Mouse (Mus musculus): Measurements from ENCODE around the gene Alg9. TPM values are rescaled to one million over a fixed set of nuclear protein-coding genes. Genes with fewer than 3 reads are reported as not detected.
A peak's percentile ranks its signal among the peaks of the same experiment; 100 is the strongest.

The Alg9 gene
- 35.0 and 36.9 TPM in 2 replicates for polyA plus RNA-seq (2016; fragmentation: Nextera tagmentation; extraction: Ambion mirVana)

GRCm38 (mm10) chr9:50774991-50775612 lies at the start of gene Alg9, which contains the start of gene 1110032A03Rik:
TSS of gene Alg9 (plus strand) at chr9:50775019.
TSS of gene 1110032A03Rik (minus strand) at chr9:50775520.
- peak; percentile 90 for DNase-seq (ENCODE audit: extremely low spot score, low spot score)
- H3K27ac ChIP-seq = peak within 1 kb of the TSS; percentile 95
- no peaks in the 10 kb centered on the region for H3K27me3 ChIP-seq (ENCODE audit: poor library complexity, severe bottlenecking)
- 2% methylated on average over 51 of the region's 51 CpGs for WGBS
- H3K36me3 ChIP-seq (replicated peaks) = peaks cover 42% of the 10 kb centered on the region
- H3K4me3 ChIP-seq = peak within 1 kb of the TSS; percentile 91
- no peaks in the 10 kb centered on the region for H3K9me3 ChIP-seq
- H3K4me1 ChIP-seq = peaks cover 26% of the 10 kb centered on the region

- H3K4me1 ChIP-seq = peaks cover 63% of the 10 kb centered on the region
- WGBS = 36% methylated on average over 8 of the region's 8 CpGs
- peak overlapping the region; percentile 70 for H3K4me3 ChIP-seq
- DNase-seq (ENCODE audit: extremely low spot score, low spot score) = peak; percentile 40
- no peaks in the 10 kb centered on the region for H3K9me3 ChIP-seq
- H3K36me3 ChIP-seq (replicated peaks) = peaks cover 6% of the 10 kb centered on the region
- H3K27me3 ChIP-seq (ENCODE audit: poor library complexity, severe bottlenecking) = peaks cover 10% of the 10 kb centered on the region; the same call in 1 of the 2 replicates
- peak overlapping the region; percentile 86 for H3K27ac ChIP-seq
Observed at GRCm38 (mm10) chr9:50725921-50726590, 48.8 kb upstream of the Alg9 start.

- H3K4me1 ChIP-seq = peaks cover 56% of the 10 kb centered on the region
- 3% methylated on average over 30 of the region's 30 CpGs for WGBS
Observed at GRCm38 (mm10) chr9:50727171-50727924, 47.5 kb upstream of the Alg9 start.

GRCm38 (mm10) chr9:50727925-50728651 lies 46.7 kb upstream of the Alg9 start:
- Histone ChIP-seq H3K27me3 (ENCODE audit: poor library complexity, severe bottlenecking) (peaks cover 10% of the 10 kb centered on the region; the same call in 1 of the 2 replicates), H3K4me1 (peaks cover 60% of the 10 kb centered on the region)
- WGBS = under 1% methylated on average over 45 of the region's 45 CpGs

More at GRCm38 (mm10) chr9:50727171-50727924, 47.5 kb upstream of the Alg9 start:
- peaks cover 10% of the 10 kb centered on the region; the same call in 1 of the 2 replicates for H3K27me3 ChIP-seq (ENCODE audit: poor library complexity, severe bottlenecking)
- H3K4me3 ChIP-seq = peak overlapping the region; percentile 70
- H3K36me3 ChIP-seq (replicated peaks) = peaks cover 2% of the 10 kb centered on the region
- H3K9me3 ChIP-seq = no peaks in the 10 kb centered on the region
- DNase-seq (ENCODE audit: extremely low spot score, low spot score) = peak; percentile 48
- H3K27ac ChIP-seq = peak overlapping the region; percentile 86

GRCm38 (mm10) chr9:50729600-50729999 lies 45.2 kb upstream of the Alg9 start:
- no peak for DNase-seq (ENCODE audit: extremely low spot score, low spot score)
- H3K4me3 ChIP-seq = no peak overlapping the region
- WGBS = 67% methylated on average over 4 of the region's 4 CpGs
- H3K27ac ChIP-seq = no peak overlapping the region
- peaks cover 10% of the 10 kb centered on the region; the same call in 1 of the 2 replicates for H3K27me3 ChIP-seq (ENCODE audit: poor library complexity, severe bottlenecking)
- peaks cover 56% of the 10 kb centered on the region for H3K4me1 ChIP-seq
- H3K9me3 ChIP-seq = no peaks in the 10 kb centered on the region
- H3K36me3 ChIP-seq (replicated peaks) = no peaks in the 10 kb centered on the region

More at GRCm38 (mm10) chr9:50727925-50728651, 46.7 kb upstream of the Alg9 start:
- Histone ChIP-seq H3K36me3 (replicated peaks) (no peaks in the 10 kb centered on the region), H3K9me3 (no peaks in the 10 kb centered on the region), H3K27ac (peak overlapping the region; percentile 86), H3K4me3 (peak overlapping the region; percentile 70)
- DNase-seq (ENCODE audit: extremely low spot score, low spot score) = peak; percentile 82

- Histone ChIP-seq H3K4me3 (no peak overlapping the region), H3K4me1 (peaks cover 30% of the 10 kb centered on the region), H3K9me3 (no peaks in the 10 kb centered on the region), H3K27me3 (ENCODE audit: poor library complexity, severe bottlenecking) (peaks cover 12% of the 10 kb centered on the region), H3K27ac (0 out of 2 replicates have a peak overlapping the region, but pooled peaks have one; percentile 6), H3K36me3 (replicated peaks) (no peaks in the 10 kb centered on the region)
- 19% methylated on average over 4 of the region's 4 CpGs for WGBS
- DNase-seq (ENCODE audit: extremely low spot score, low spot score) = no peak
Observed at GRCm38 (mm10) chr9:50732560-50732959, 42.3 kb upstream of the Alg9 start.

- Histone ChIP-seq H3K4me1 (peaks cover 33% of the 10 kb centered on the region), H3K27me3 (ENCODE audit: poor library complexity, severe bottlenecking) (peaks cover 17% of the 10 kb centered on the region), H3K27ac (no peak overlapping the region), H3K9me3 (no peaks in the 10 kb centered on the region), H3K36me3 (replicated peaks) (no peaks in the 10 kb centered on the region), H3K4me3 (no peak overlapping the region)
- WGBS = 7% methylated on average over 9 of the region's 9 CpGs
- peak; percentile 53 for DNase-seq (ENCODE audit: extremely low spot score, low spot score)
Observed at GRCm38 (mm10) chr9:50734989-50735388, 39.8 kb upstream of the Alg9 start.

GRCm38 (mm10) chr9:50738914-50739870 lies 35.6 kb upstream of the Alg9 start, which contains the start of gene Dixdc1:
TSS of gene Dixdc1 (minus strand) at chr9:50739517.
- 16% methylated on average over 36 of the region's 36 CpGs for WGBS
- Histone ChIP-seq H3K4me3 (peak within 1 kb of the TSS; percentile 52), H3K27me3 (ENCODE audit: poor library complexity, severe bottlenecking) (peaks cover 14% of the 10 kb centered on the region), H3K36me3 (replicated peaks) (no peaks in the 10 kb centered on the region), H3K27ac (peak within 1 kb of the TSS; percentile 40), H3K4me1 (peaks cover 18% of the 10 kb centered on the region), H3K9me3 (no peaks in the 10 kb centered on the region)
- peak; percentile 95 for DNase-seq (ENCODE audit: extremely low spot score, low spot score)

- Histone ChIP-seq H3K36me3 (replicated peaks) (no peaks in the 10 kb centered on the region), H3K27me3 (ENCODE audit: poor library complexity, severe bottlenecking) (peaks cover 25% of the 10 kb centered on the region), H3K4me1 (peaks cover 19% of the 10 kb centered on the region), H3K9me3 (no peaks in the 10 kb centered on the region), H3K27ac (no peak overlapping the region), H3K4me3 (no peak overlapping the region)
- DNase-seq (ENCODE audit: extremely low spot score, low spot score) = no peak
- 93% methylated on average over 14 of the region's 14 CpGs for WGBS
Observed at GRCm38 (mm10) chr9:50740867-50741784, 33.7 kb upstream of the Alg9 start.

- 90% methylated on average over 3 of the region's 3 CpGs for WGBS
- Histone ChIP-seq H3K27ac (no peak overlapping the region), H3K4me3 (no peak overlapping the region), H3K9me3 (no peaks in the 10 kb centered on the region), H3K4me1 (peaks cover 25% of the 10 kb centered on the region), H3K27me3 (ENCODE audit: poor library complexity, severe bottlenecking) (peaks cover 37% of the 10 kb centered on the region), H3K36me3 (replicated peaks) (no peaks in the 10 kb centered on the region)
- DNase-seq (ENCODE audit: extremely low spot score, low spot score) = no peak
Observed at GRCm38 (mm10) chr9:50742261-50742660, 32.6 kb upstream of the Alg9 start.

Data from forebrain, embryonic 10.5 days (tissue).